Mouse (Mus musculus): ENCODE measurements around the gene Zfpm1. TPM values are rescaled to one million over a fixed set of nuclear protein-coding genes. Genes with fewer than 3 reads are reported as not detected.

Gene Zfpm1
- polyA plus RNA-seq (2014; fragmentation: Nextera tagmentation; extraction: Ambion mirVana), result 4.4 and 6.1 TPM in 2 replicates

- H3K9ac ChIP-seq (ENCODE audit: low read length), result peak within 1 kb of the TSS; percentile 94
- H3K9me3 ChIP-seq (ENCODE audit: control insufficient read depth, low read length), result no peaks in the 10 kb centered on the region
- peaks cover 34 to 45% of the 10 kb centered on the region in 2 experiments for H3K4me1 ChIP-seq (ENCODE audit: control insufficient read depth in 2 of 2, insufficient read depth in 2 of 2, low read length in 2 of 2)
- ATAC-seq (ENCODE audit: insufficient number of reproducible peaks, insufficient read depth, low FRiP score, low read depth), result no peak
- peak within 1 kb of the TSS; percentile 90 for H3K4me2 ChIP-seq (ENCODE audit: low read length)
- H3K4me3 ChIP-seq (ENCODE audit: control insufficient read depth in 1 of 2, insufficient read depth in 1 of 2, low read depth in 1 of 2, low read length in 2 of 2), result peak within 1 kb of the TSS; percentile 75 to 87
- WGBS, result 0% methylated on average over 30 of the region's 60 CpGs
- no peaks in the 10 kb centered on the region for H3K27me3 ChIP-seq (ENCODE audit: control insufficient read depth, insufficient read depth, low read length)
- peak within 1 kb of the TSS; percentile 76 to 88 for H3K27ac ChIP-seq (replicated peaks in 1 of 2; ENCODE audit: control insufficient read depth in 1 of 2, insufficient read depth in 1 of 2, low read depth in 2 of 2, low read length in 2 of 2)
- no peaks in the 10 kb centered on the region; the same call in 1 of the 2 replicates for H3K36me3 ChIP-seq (ENCODE audit: control insufficient read depth, insufficient read depth, low read length)
Measured at GRCm38 (mm10) chr8:122282035-122282358, at the start of gene Zfpm1. Gene Zfpm1, plus strand, starts transcription at chr8:122282141.

- Histone ChIP-seq H3K27me3 (ENCODE audit: control insufficient read depth, insufficient read depth, low read length) (peaks cover 16% of the 10 kb centered on the region), H3K27ac (replicated peaks in 1 of 2; ENCODE audit: control insufficient read depth in 1 of 2, insufficient read depth in 1 of 2, low read depth in 2 of 2, low read length in 2 of 2) (peak overlapping the region; percentile 31 to 51; a peak in 3 of 4 replicates), H3K9ac (ENCODE audit: low read length) (no peak overlapping the region), H3K4me1 (ENCODE audit: control insufficient read depth in 2 of 2, insufficient read depth in 2 of 2, low read length in 2 of 2) (peaks cover 26 to 40% of the 10 kb centered on the region in 2 experiments), H3K4me2 (ENCODE audit: low read length) (no peak overlapping the region), H3K4me3 (ENCODE audit: control insufficient read depth in 1 of 2, insufficient read depth in 1 of 2, low read depth in 1 of 2, low read length in 2 of 2) (no peak overlapping the region), H3K9me3 (ENCODE audit: control insufficient read depth, low read length) (no peaks in the 10 kb centered on the region), H3K36me3 (ENCODE audit: control insufficient read depth, insufficient read depth, low read length) (no peaks in the 10 kb centered on the region)
- ATAC-seq (ENCODE audit: insufficient number of reproducible peaks, insufficient read depth, low FRiP score, low read depth), result peak; percentile 10; the same call in 1 of the 2 replicates
- 21% methylated on average over 11 of the region's 11 CpGs for WGBS
Measured at GRCm38 (mm10) chr8:122234055-122234454, 47.9 kb upstream of the Zfpm1 start.

- Histone ChIP-seq H3K4me3 (ENCODE audit: control insufficient read depth in 1 of 2, insufficient read depth in 1 of 2, low read depth in 1 of 2, low read length in 2 of 2) (no peak overlapping the region), H3K27me3 (ENCODE audit: control insufficient read depth, insufficient read depth, low read length) (peaks cover 8% of the 10 kb centered on the region; the same call in 1 of the 2 replicates), H3K36me3 (ENCODE audit: control insufficient read depth, insufficient read depth, low read length) (no peaks in the 10 kb centered on the region), H3K27ac (replicated peaks in 1 of 2; ENCODE audit: control insufficient read depth in 1 of 2, insufficient read depth in 1 of 2, low read depth in 2 of 2, low read length in 2 of 2) (no peak overlapping the region), H3K4me2 (ENCODE audit: low read length) (no peak overlapping the region), H3K4me1 (ENCODE audit: control insufficient read depth in 2 of 2, insufficient read depth in 2 of 2, low read length in 2 of 2) (peaks cover 19 to 28% of the 10 kb centered on the region in 2 experiments), H3K9me3 (ENCODE audit: control insufficient read depth, low read length) (no peaks in the 10 kb centered on the region), H3K9ac (ENCODE audit: low read length) (no peak overlapping the region)
- WGBS, result 76% methylated on average over 3 of the region's 3 CpGs
- no peak for ATAC-seq (ENCODE audit: insufficient number of reproducible peaks, insufficient read depth, low FRiP score, low read depth)
Measured at GRCm38 (mm10) chr8:122236521-122236920, 45.4 kb upstream of the Zfpm1 start.

GRCm38 (mm10) chr8:122238225-122238624 lies 43.7 kb upstream of the Zfpm1 start:
- Histone ChIP-seq H3K27me3 (ENCODE audit: control insufficient read depth, insufficient read depth, low read length) (no peaks in the 10 kb centered on the region), H3K4me3 (ENCODE audit: control insufficient read depth in 1 of 2, insufficient read depth in 1 of 2, low read depth in 1 of 2, low read length in 2 of 2) (no peak overlapping the region), H3K4me2 (ENCODE audit: low read length) (no peak overlapping the region), H3K36me3 (ENCODE audit: control insufficient read depth, insufficient read depth, low read length) (no peaks in the 10 kb centered on the region), H3K27ac (replicated peaks in 1 of 2; ENCODE audit: control insufficient read depth in 1 of 2, insufficient read depth in 1 of 2, low read depth in 2 of 2, low read length in 2 of 2) (0 out of 4 replicates have a peak overlapping the region, but pooled peaks of 1 of the 2 experiments have one; percentile 9), H3K4me1 (ENCODE audit: control insufficient read depth in 2 of 2, insufficient read depth in 2 of 2, low read length in 2 of 2) (peaks cover 19 to 30% of the 10 kb centered on the region in 2 experiments), H3K9ac (ENCODE audit: low read length) (peak overlapping the region; percentile 34; the same call in 1 of the 2 replicates), H3K9me3 (ENCODE audit: control insufficient read depth, low read length) (no peaks in the 10 kb centered on the region)
- ATAC-seq (ENCODE audit: insufficient number of reproducible peaks, insufficient read depth, low FRiP score, low read depth), result no peak
- 61% methylated on average over 11 of the region's 11 CpGs for WGBS

GRCm38 (mm10) chr8:122238731-122239130 lies 43.2 kb upstream of the Zfpm1 start:
- H3K27me3 ChIP-seq (ENCODE audit: control insufficient read depth, insufficient read depth, low read length), result no peaks in the 10 kb centered on the region
- peaks cover 18 to 26% of the 10 kb centered on the region in 2 experiments for H3K4me1 ChIP-seq (ENCODE audit: control insufficient read depth in 2 of 2, insufficient read depth in 2 of 2, low read length in 2 of 2)
- H3K9me3 ChIP-seq (ENCODE audit: control insufficient read depth, low read length), result no peaks in the 10 kb centered on the region
- H3K27ac ChIP-seq (replicated peaks in 1 of 2; ENCODE audit: control insufficient read depth in 1 of 2, insufficient read depth in 1 of 2, low read depth in 2 of 2, low read length in 2 of 2), result 0 out of 4 replicates have a peak overlapping the region, but pooled peaks of 1 of the 2 experiments have one; percentile 9
- no peak overlapping the region for H3K4me3 ChIP-seq (ENCODE audit: control insufficient read depth in 1 of 2, insufficient read depth in 1 of 2, low read depth in 1 of 2, low read length in 2 of 2)
- peak overlapping the region; percentile 34; the same call in 1 of the 2 replicates for H3K9ac ChIP-seq (ENCODE audit: low read length)
- ATAC-seq (ENCODE audit: insufficient number of reproducible peaks, insufficient read depth, low FRiP score, low read depth), result no peak
- WGBS, result 79% methylated on average over 8 of the region's 8 CpGs
- no peaks in the 10 kb centered on the region for H3K36me3 ChIP-seq (ENCODE audit: control insufficient read depth, insufficient read depth, low read length)
- no peak overlapping the region for H3K4me2 ChIP-seq (ENCODE audit: low read length)

DNA sequence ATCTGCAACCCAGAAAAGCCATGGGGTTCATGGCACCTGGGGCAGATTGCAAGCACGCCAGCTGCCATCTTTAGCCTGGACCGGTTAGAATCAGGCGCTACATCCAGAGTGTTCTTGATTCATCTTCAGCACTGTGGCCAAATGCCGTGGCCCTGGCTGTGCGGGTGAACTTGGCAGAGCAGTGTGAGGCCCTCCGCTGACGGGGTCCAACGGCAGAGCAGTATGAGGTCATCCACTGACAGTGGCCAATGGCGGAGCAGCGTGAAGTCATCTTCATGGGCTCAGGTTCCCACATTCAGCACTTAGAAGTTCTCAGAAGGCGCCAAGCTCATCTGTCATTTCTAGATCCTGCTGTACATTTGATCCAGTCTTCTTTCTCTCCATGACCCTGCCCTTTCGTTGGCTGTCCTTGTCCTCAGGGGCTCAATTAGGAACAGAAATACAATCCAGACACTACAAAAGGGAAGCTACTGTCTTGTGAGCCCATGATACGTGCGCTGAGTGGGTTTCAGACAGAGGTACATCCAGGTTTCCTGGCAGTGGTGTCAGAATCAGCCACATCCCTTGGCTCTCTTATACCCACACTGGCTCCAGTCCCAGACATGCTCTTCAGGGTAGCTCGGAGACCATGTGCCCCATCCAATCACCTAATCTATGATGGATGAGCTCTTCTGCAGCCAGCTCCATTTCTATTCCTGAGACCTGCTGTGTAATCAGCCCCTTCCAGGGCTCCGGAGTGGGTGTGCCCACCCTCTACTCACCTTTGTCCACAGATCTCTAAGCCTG lies 41.5 kb upstream of the Zfpm1 start:
- Histone ChIP-seq H3K4me2 (ENCODE audit: low read length) (no peak overlapping the region), H3K9ac (ENCODE audit: low read length) (no peak overlapping the region), H3K4me1 (ENCODE audit: control insufficient read depth in 2 of 2, insufficient read depth in 2 of 2, low read length in 2 of 2) (peaks cover 7 to 13% of the 10 kb centered on the region in 2 experiments; a peak in 2 of 4 replicates), H3K27ac (replicated peaks in 1 of 2; ENCODE audit: control insufficient read depth in 1 of 2, insufficient read depth in 1 of 2, low read depth in 2 of 2, low read length in 2 of 2) (no peak overlapping the region), H3K36me3 (ENCODE audit: control insufficient read depth, insufficient read depth, low read length) (no peaks in the 10 kb centered on the region), H3K4me3 (ENCODE audit: control insufficient read depth in 1 of 2, insufficient read depth in 1 of 2, low read depth in 1 of 2, low read length in 2 of 2) (no peak overlapping the region), H3K27me3 (ENCODE audit: control insufficient read depth, insufficient read depth, low read length) (no peaks in the 10 kb centered on the region), H3K9me3 (ENCODE audit: control insufficient read depth, low read length) (no peaks in the 10 kb centered on the region)
- no peak for ATAC-seq (ENCODE audit: insufficient number of reproducible peaks, insufficient read depth, low FRiP score, low read depth)
- WGBS, result 81% methylated on average over 16 of the region's 16 CpGs

DNA sequence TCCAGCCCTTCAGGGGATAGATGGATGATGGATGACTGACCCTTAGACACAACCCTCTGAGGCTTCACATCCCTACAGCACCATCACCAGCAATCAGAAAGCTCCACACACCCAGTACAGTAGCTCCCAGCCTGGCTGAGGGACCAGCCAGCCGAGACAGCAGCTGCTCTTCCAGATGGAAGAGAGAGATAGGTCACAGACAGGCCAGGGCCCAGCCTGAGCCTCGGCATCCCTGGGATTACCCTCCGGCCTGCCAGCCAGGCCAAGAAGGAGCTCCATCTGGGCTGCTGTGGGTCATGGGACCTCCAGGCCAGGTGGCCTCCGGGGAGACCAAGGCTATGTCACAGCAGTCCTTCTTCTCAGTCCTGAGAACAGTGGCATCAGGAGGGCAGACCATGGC lies 38.6 kb upstream of the Zfpm1 start:
- H3K4me2 ChIP-seq (ENCODE audit: low read length), result no peak overlapping the region
- H3K4me3 ChIP-seq (ENCODE audit: control insufficient read depth in 1 of 2, insufficient read depth in 1 of 2, low read depth in 1 of 2, low read length in 2 of 2), result no peak overlapping the region
- H3K4me1 ChIP-seq (ENCODE audit: control insufficient read depth in 2 of 2, insufficient read depth in 2 of 2, low read length in 2 of 2), result peaks cover 9 to 16% of the 10 kb centered on the region in 2 experiments
- ATAC-seq (ENCODE audit: insufficient number of reproducible peaks, insufficient read depth, low FRiP score, low read depth), result no peak
- 77% methylated on average over 4 of the region's 4 CpGs for WGBS
- no peaks in the 10 kb centered on the region for H3K9me3 ChIP-seq (ENCODE audit: control insufficient read depth, low read length)
- no peak overlapping the region for H3K9ac ChIP-seq (ENCODE audit: low read length)
- H3K36me3 ChIP-seq (ENCODE audit: control insufficient read depth, insufficient read depth, low read length), result no peaks in the 10 kb centered on the region
- no peaks in the 10 kb centered on the region for H3K27me3 ChIP-seq (ENCODE audit: control insufficient read depth, insufficient read depth, low read length)
- H3K27ac ChIP-seq (replicated peaks in 1 of 2; ENCODE audit: control insufficient read depth in 1 of 2, insufficient read depth in 1 of 2, low read depth in 2 of 2, low read length in 2 of 2), result no peak overlapping the region
